Mouse (Mus musculus) hematopoietic stem cell, adult 5-6 weeks (primary cell): Measurements from ENCODE around the gene Thnsl1. TPM values are rescaled to one million over a fixed set of nuclear protein-coding genes. Genes with fewer than 3 reads are reported as not detected.

Source experiments
- total RNA-seq: library from RNA; stranded (forward); fragments of 172-1452, 232-1000 nt; gene quantifications from 2 replicates; pipeline ENCODE4 v1.2.3, GENCODE M21; 2017

Gene Thnsl1
- total RNA-seq, 1 experiment from 2014 or later: 10.1 TPM

Other genes starting within 250 kb of the Thnsl1 start
- gene Arhgap21, start 236.8 kb upstream of the Thnsl1 start, total RNA-seq: 37.0 and 39.6 TPM in 2 replicates
- 5.4 and 7.9 TPM in 2 replicates for gene Enkur, start 359 bp upstream of the Thnsl1 start, total RNA-seq
- not detected in 2 replicates for gene Gpr158, start 161.8 kb downstream of the Thnsl1 start, total RNA-seq